Mouse (Mus musculus) natural killer cell, adult 2 months (primary cell): ENCODE data around the gene Klf3.

Source experiments
- DNase-seq, 2 experiments: peaks; one replicate each; pipeline ENCODE4 v3.0.0; 2022; ENCODE audit warnings: low spot score in 2 of 2

The Klf3 gene

DNA sequence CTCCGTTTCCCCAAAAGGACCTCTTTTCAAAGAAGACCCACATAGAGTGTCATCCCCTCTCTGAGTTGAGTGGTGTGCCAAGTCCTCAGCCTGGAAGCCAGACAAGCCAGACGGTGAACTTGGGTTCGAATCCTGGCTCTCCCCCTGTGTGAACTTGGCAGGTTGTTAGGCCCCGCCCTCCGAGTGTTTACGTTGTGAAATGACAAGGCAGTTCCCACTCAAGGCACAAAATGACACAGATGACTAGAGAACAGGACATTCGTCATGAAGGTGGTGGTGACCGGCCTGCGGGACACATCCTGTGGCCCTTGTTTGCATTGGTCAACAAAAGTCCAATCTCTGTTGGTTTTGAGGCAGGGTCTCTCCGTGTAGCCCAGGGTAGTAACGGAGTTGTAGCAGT, 6.7 kb downstream of the Klf3 start:
- DNase-seq: peak; percentile 45 to 55

DNA sequence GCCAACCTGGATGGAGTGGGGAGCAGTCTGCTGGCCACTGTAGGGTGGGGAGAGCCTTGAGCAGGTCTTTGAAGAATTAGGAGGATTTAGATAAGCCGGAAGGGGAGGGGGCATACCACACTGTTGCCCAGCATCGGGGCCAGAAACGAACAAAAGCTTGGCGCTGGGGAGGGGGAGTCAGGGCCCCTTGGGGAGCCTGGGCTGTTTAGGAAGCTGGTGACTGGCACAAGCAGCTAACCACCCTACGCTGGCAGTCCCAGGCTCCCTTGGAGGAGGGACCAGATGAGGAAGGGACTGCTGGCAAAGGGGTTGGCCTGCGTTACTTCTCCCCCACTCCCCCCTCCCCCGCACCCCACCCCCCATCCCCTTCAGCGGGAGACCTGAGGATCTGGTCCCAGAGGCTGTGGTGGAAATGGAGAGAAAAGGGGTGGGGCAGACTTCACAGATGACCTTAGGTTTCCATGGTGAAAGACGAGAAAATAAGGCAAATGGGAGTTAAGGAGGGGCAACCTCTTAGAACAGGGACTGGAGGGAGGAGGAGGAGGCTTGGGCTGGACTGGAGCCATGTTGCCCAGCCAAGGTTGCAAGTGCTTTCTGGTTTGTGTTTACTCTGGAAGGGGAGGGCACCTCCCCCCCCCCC, 7.8 kb downstream of the Klf3 start:
- no peak for DNase-seq

DNA sequence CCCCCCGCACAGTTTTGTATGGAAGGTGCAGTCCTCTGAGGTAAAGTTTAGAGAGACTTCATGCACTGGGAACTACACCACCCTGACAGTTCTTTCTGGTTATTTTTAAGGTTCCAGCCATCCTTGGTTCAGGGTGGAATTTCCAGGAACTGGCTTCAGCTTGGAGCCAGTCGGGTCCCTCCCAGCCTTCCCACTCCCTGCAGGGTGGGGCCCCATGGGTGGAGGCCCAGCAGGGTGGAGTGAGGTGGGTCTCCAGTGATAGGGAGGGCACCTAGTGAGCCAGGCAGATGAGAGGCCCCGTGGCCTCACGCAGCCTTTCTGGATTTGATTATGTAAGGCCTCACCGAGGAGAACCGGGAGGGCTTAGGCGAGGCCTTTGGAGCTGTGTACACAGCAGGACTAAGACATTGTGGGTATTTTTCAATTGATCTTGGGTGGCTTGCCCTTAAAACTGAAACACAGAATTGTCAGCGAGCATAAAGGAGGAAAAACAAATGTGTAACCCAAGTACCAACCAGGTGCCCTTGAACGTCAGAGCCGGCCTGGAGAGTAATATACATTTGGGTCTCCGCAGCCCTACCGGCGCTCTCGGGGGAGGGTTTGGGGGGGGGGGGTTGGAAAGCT, 8.4 kb downstream of the Klf3 start:
- DNase-seq: no peak

DNA sequence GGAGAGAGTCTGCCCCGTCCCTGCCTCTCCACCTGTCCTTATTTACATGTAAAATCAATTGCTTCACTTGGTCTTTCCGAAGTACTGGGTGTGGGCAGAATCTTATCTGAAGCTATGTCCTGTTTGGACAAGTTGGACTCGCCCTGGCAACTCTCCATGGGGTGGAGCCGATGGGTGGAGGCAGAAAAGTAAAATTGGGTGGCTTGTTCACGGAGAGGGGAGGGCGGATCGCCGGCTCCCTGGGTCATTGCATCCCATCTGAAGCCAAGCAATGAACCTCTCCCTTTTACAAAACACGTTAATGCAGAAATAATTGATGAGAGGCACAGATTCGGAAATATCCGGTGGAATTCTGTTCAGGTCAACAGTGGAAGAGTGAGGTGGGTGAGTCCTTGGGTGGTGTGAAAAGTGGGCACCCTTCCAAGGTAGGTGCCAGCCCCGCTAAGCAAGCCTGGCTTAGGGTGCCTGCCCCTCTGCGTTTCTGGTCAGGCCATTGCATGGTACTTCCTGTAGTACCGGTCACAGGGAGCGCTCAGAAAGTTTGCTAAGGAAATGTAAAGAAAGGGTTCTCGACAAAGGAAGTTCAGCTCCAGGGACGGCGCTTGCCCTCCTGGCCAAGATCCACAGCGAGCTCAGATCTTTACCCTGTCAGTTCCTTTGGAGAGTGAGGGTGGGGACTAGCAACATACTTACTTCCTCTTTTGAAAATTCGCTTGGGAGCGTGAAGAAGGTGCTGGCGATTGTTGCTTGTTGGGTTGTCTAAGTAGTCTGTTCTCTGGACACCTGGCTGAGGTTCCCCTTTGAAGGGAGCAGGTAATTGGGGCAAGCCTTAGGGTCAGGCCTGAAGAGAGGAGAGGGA, 9.2 kb downstream of the Klf3 start:
- peak; percentile 63 to 65 for DNase-seq

DNA sequence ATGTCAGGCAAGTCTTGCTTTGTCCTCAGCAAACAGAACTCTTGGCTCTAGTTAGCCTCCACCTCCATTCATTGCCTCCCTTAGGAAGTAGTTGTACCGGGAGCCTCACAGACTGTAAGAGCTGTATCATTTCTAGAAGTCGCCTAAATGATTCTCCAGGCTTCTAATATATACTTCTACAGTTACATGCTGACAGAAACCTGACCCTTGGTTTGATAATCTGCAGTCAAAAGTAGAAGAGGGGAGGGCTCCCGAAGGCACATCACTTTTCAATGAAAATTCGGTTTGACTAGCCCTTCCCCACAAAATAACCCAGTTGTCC, 9.8 kb downstream of the Klf3 start:
- no peak for DNase-seq

DNA sequence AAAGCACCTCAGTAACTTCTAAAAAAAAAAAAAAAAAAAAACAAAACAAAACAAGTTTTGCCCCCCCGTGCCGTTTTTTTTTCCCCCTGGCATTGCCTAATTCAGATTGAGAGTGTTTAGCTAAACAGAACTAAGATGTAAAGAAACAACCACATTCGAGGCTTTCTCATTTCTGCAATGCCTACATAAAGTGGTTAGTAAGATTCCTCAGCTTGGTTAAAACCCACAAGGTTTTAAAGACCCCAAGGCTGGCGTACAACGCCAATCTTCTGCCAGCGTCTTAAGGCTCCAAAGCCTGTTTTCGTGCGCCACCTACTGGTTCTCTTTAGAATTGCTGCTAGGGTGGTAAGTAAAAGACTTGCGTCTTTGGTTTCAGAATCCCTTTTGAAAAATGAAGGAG, 10.2 kb downstream of the Klf3 start:
- DNase-seq: peak; percentile 86 to 88

DNA sequence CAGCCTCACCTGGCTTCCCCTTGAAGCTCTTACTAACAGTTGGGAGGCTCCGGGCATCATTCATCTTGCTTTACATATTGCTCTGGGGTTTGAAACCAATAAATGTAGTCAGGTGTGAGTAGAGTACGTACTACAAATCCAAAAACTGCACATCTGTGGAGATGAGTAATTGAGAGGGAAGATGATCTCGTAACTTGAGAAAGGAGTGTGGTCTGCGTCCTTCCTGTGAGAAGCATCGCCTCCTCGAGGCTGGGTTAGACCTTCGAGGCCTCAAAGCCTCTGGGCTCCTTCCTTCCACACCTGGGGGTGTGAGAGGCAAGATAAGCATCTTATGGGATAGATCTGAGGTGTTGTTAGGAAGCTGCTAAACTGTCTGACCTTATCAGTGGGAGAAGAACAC, 11.2 kb downstream of the Klf3 start:
- DNase-seq: no peak

DNA sequence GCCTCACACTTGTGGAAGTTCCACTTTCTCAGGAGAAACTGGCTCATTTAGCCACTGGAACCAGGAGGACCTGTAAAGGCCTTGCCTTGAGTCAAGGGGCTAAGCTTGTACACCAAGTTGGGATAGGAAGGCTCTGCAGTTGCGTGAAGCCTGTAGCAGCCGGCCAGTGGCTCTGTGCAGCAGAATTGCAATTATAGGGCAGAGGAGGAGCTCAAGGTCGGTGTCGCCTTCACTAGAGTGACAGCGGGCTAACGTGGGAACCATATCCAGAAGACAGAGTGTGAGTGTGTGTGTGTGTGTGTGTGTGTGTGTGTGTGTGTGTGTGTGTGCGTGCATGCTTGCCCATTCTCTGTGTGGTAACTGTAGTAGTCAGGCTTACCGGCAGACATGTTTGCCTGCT, 12.4 kb downstream of the Klf3 start:
- DNase-seq: no peak

DNA sequence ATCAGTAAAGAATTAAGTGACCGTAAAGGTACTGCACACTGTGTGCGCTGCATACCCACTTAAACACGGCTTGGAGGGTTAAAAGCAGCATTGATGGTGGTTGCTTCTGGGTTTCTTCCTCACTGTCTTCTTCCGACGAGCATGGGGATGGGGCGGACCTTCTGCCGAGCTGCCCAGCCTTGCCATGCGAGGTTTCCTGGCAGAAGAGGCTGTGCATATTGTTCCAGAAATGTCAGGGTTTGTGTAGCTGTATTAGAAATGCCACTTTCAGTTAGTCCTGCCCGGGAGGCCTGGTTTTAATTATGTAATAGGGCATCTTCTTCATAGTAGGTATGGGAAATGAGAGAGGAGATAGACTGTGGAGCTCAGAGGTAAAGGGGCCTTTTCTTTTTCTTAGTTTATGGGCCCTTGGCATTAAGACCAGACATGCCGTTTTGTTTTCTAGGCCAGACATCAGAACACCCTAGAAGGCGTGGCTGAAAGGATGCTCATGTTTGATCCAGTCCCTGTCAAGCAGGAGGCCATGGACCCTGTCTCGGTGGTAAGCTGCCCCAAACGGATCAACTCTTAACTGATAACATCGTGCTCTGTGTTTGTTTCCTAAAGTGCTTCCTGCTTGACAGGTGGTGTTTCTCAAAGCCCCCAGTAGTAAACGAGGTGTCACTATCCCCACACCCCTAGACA, 13.2 kb downstream of the Klf3 start:
- DNase-seq: no peak

DNA sequence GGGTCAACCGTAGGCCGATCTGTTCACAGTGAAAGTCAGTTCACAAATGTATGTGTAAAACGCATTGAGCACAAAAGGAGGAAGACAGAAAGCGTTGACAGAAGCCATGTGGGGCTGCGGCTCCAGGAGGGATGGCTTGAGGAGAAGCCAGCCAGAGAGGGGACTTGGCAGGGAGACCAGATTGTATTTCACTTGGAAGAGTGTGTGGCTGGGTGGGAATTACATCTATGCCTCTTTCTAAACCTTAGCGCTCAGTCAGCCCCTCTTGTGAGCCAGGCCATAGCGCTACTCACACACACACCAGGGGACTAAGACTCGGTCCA, 13.7 kb downstream of the Klf3 start:
- no peak for DNase-seq

DNA sequence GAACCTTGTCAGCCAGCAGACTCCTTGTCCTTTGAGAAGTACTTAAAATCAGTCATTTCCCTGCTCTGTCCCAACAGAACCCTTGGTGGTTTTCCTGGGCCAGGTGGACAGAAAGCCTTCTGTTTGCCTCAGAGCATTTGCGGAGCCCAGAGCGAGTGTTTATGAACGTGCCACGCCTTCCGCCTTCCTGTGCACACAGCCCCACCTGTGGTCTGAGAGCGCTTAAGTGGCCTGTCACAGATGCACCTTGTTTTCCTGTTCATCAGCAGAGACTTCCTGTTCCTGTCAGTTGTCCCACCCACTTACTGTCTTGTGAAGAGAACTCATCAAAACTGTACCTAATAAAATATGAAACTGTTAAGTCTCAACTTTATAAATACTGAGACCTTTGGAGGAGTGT, 16.2 kb downstream of the Klf3 start:
- peak; percentile 73 to 85 for DNase-seq

DNA sequence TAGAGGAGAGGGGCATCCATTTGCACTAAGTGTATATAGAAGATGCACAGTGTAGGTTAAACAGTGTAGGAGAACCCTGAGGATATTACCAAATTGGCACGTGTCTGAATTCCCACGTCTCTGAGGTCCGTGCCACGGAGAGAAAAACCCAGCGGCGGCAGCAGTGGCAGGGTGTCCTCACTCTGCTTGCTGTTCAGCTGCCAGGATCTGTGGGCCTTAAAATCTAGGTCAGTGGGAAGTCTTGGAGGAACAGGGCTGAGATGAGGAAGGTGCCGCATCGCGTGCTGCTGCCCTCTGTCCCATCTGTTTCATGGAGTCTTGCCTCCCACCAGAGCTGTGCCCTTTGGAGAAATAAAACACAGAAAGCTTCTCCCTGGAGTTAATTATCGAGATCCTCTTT, 16.9 kb downstream of the Klf3 start:
- no peak for DNase-seq

DNA sequence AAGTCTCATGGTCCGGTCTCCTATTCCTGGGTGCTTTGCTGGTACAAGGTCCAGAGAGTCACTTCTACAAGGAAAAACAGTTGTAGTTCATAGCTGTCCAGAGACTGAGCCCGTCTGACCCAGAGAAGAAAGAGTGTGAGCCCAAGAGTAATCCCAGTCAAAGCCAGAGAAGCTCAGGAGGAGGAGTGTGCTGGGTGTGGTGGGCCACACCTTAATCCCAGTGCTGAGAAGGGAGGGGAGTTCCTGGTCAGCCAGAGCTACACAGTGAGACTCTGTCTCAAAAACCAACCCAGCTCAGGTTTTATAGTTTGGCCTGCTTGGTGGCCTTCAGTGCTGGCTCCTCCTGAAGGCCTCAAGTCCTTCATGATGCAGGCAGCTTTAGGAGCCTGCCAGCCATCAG, 18.1 kb downstream of the Klf3 start:
- DNase-seq: no peak

DNA sequence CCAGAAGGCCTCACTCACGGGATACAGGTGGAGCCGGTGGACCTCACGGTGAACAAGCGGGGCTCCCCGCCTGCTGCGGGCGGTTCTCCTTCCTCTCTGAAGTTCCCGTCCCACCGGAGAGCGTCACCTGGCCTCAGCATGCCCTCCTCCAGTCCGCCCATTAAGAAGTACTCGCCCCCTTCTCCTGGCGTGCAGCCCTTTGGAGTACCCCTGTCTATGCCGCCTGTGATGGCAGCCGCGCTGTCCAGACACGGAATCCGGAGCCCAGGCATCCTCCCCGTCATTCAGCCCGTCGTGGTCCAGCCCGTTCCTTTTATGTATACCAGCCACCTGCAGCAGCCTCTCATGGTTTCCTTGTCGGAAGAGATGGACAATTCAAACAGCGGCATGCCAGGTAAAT, 18.8 kb downstream of the Klf3 start:
- DNase-seq: no peak

DNA sequence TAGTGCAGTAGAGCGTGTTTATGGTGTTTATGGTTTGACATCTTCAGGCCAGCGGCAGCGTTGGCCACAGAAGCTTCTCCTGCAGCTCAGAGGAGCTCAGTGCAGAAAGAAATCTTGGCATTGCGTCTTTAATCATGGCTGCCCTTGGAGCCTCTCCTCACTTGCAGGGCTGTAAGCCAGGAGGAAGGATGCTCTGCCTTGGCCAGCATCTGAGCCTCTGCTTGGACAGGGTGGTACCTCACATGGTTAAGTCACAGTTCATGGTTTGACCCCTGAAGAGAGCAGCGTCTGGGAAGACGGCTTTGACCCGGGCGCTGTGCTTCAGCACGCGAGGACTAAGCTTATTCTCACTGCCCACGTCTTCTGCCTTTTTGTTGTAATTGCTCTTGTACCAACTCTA, 20.2 kb downstream of the Klf3 start:
- no peak for DNase-seq

DNA sequence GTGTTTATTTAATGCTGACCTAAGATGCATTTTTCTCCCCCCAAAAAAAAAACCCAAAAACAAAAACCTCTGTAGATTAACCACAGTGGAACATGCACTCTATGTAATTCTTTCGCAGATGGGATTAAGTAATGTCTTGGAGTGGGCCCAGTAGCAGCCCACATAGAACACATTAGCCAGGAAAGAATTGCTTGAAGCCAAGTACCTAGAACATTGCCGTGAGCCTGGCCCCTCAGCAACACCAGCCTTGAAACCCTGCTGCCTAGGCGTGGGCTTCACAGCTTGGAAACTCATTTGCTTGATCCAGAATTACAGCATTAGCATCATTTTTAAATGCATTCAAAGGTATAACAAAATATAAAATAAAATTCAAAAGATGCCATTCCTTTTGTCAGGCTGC, 21.6 kb downstream of the Klf3 start:
- DNase-seq: no peak

DNA sequence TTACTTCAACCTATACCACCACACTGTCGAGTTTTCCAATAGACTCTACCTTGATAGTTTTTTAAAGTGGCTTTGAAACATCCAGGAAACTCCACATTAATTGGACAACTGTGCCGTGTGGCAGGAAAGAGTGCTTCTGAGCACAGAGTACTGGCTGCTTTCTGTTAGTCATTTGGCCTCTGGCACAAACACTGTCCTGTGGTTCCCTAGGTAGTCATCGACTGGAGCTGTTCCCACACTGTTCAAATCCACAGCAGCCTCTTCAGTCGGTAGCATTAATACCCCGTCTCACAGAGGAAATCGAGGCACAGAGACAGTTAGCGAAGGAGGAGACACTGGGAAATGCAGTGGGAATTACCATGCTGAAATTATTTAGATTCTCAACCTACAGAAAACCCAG, 22.3 kb downstream of the Klf3 start:
- no peak for DNase-seq

DNA sequence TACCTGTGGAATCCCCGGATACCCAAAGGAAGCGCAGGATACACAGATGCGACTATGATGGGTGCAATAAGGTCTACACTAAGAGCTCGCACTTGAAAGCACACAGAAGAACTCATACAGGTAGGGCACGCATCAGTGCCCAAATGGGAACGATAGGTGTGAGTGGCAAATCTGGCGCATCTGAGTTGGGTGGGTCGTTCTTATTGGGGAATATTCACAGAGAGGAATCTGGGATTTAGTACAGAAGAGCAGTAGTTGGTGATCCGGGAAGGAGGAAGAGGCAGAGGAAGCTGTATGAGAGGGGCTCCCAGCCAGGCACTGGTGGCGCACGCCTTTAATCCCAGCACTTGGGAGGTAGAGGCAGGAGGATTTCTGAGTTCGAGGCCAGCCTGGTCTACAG, 24.0 kb downstream of the Klf3 start:
- no peak for DNase-seq

DNA sequence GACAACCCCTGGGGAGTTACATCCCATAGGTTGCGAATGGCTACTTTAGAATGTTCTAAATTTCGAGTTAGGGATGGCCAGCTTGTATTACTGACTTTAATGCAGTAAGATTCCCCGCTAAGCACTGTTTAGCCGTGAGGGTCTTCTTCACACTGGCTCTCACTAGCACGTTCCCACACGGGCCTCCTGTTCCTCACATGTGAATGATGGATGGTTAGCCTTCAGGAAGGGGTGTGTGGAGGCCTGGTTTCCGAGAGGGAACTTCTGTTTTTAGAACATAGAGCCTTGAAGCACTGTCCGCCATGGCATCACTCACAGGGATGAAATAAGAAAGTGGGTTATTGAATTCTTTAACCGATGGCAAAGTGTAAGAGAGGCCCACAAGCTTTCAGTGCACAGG, 25.1 kb downstream of the Klf3 start:
- no peak for DNase-seq

DNA sequence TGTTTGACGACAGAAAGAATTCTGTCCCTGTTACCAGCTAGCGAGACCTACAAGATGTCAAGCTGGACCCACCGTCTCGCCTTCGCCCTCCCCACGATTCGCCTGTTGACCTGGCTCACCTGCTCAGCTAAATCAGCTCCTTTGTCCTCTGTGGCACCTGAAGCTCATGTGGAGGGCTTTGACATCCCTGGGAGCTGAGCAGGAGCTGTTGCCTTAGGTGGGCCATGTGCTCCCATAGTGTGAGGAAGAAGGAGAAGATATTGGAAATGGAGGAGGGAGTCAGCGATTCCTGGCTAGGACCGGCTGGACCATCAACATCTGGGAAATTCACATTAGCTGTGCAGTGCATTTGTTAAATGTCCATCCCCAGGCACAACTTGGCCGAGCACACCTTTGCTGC, 26.4 kb downstream of the Klf3 start:
- DNase-seq: no peak

DNA sequence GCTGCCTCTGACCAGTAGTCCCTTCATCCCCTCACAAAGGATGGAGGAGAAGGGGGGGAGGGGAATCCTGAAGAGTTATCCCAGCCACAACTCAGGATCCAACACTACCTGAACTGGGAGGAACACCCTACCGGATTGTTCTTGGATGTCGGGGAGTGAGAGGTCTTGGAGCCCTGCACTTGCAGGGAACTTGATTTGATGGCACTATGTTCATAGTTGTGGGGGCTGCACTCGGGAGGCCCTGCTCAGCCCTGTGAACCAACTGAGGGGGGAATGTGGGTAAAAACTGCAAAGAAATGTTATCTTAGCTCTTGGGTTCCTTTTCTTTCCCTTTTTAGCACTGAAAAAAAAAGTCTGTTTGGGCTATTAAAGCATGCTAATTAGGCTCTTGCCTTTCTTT, 27.6 kb downstream of the Klf3 start:
- no peak for DNase-seq

DNA sequence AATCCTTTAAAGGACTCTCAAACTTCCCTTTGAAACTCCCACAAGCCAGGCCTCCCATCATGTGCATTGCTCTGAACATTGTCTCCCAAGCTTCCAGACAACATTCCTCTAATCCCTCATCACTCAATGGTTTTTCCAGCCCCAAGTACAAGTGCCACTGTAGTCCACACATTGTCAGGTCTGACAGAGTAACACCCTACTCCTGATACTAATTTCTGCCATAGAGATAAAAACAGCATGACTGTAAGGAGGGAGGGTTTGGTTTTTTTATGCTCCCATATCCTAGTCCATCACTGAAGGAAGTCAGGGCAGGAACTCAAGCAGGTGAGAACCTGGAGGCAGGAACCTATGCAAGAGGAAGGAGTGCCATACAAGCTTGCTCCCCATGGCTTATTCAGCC, 30.2 kb downstream of the Klf3 start:
- DNase-seq: no peak

DNA sequence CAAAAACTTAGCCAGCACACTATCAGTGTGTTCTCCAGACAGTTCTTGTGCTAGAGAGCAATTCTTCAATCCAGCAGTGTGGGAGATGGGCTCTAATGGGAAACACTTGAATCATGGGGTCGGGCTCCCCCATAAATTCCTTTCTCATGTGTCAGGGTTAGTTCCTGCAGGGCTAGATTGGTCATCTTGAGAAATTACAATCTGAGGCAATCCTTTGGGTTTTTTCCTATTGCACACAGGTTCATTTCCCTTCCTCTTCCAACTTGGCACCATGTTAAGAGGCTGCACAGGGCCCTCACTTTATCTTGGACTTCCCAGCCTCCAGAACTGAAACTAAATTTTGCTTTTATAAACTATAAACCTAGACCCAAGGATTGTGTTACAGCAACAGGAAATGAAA, 31.0 kb downstream of the Klf3 start:
- DNase-seq: no peak
